Mouse (Mus musculus): Measurements from ENCODE around the gene Esyt2. TPM values are rescaled to one million over a fixed set of nuclear protein-coding genes. Genes with fewer than 3 reads are reported as not detected.

Gene Esyt2
- polyA plus RNA-seq, 1 experiment from 2014 or later: 19.0 TPM

GRCm38 (mm10) chr12:116354694-116355093, 73.7 kb downstream of the Esyt2 start:
- WGBS: 95% methylated on average over 3 of the region's 3 CpGs
- H3K9ac ChIP-seq (replicated peaks): no peak overlapping the region
- H3K36me3 ChIP-seq: peaks cover 27% of the 10 kb centered on the region
- no peak overlapping the region for H3K4me3 ChIP-seq (replicated peaks)
- ATAC-seq (ENCODE audit: insufficient number of reproducible peaks, insufficient read depth, low FRiP score, low TSS enrichment, low read depth): no peak
- no peaks in the 10 kb centered on the region for H3K4me1 ChIP-seq (replicated peaks)
- H3K4me2 ChIP-seq: no peak overlapping the region
- no peaks in the 10 kb centered on the region for H3K27me3 ChIP-seq
- no peak overlapping the region for H3K27ac ChIP-seq
- H3K9me3 ChIP-seq: no peaks in the 10 kb centered on the region

GRCm38 (mm10) chr12:116362091-116362490, 81.1 kb downstream of the Esyt2 start:
- Histone ChIP-seq H3K27me3 (no peaks in the 10 kb centered on the region), H3K4me2 (no peak overlapping the region), H3K36me3 (peaks cover 57% of the 10 kb centered on the region), H3K9ac (replicated peaks) (no peak overlapping the region), H3K4me3 (replicated peaks) (no peak overlapping the region), H3K9me3 (no peaks in the 10 kb centered on the region), H3K27ac (no peak overlapping the region), H3K4me1 (replicated peaks) (no peaks in the 10 kb centered on the region)
- ATAC-seq (ENCODE audit: insufficient number of reproducible peaks, insufficient read depth, low FRiP score, low TSS enrichment, low read depth): no peak

GRCm38 (mm10) chr12:116366900-116367299, 85.9 kb downstream of the Esyt2 start:
- H3K36me3 ChIP-seq: peaks cover 50% of the 10 kb centered on the region
- no peak overlapping the region for H3K4me2 ChIP-seq
- H3K27me3 ChIP-seq: no peaks in the 10 kb centered on the region
- 94% methylated on average over 3 of the region's 3 CpGs for WGBS
- no peak overlapping the region for H3K9ac ChIP-seq (replicated peaks)
- H3K9me3 ChIP-seq: no peaks in the 10 kb centered on the region
- no peak for ATAC-seq (ENCODE audit: insufficient number of reproducible peaks, insufficient read depth, low FRiP score, low TSS enrichment, low read depth)
- H3K4me1 ChIP-seq (replicated peaks): no peaks in the 10 kb centered on the region
- H3K27ac ChIP-seq: no peak overlapping the region
- no peak overlapping the region for H3K4me3 ChIP-seq (replicated peaks)

GRCm38 (mm10) chr12:116367346-116367745, 86.3 kb downstream of the Esyt2 start:
- Histone ChIP-seq H3K27ac (no peak overlapping the region), H3K4me2 (no peak overlapping the region), H3K9me3 (no peaks in the 10 kb centered on the region), H3K27me3 (no peaks in the 10 kb centered on the region), H3K4me3 (replicated peaks) (no peak overlapping the region), H3K4me1 (replicated peaks) (no peaks in the 10 kb centered on the region), H3K9ac (replicated peaks) (no peak overlapping the region), H3K36me3 (peaks cover 50% of the 10 kb centered on the region)
- ATAC-seq (ENCODE audit: insufficient number of reproducible peaks, insufficient read depth, low FRiP score, low TSS enrichment, low read depth): no peak
- 93% methylated on average over 2 of the region's 2 CpGs for WGBS

GRCm38 (mm10) chr12:116368857-116369256, 87.9 kb downstream of the Esyt2 start:
- no peak overlapping the region for H3K4me2 ChIP-seq
- peaks cover 43% of the 10 kb centered on the region for H3K36me3 ChIP-seq
- no peak overlapping the region for H3K27ac ChIP-seq
- no peak overlapping the region for H3K4me3 ChIP-seq (replicated peaks)
- H3K27me3 ChIP-seq: no peaks in the 10 kb centered on the region
- H3K9ac ChIP-seq (replicated peaks): no peak overlapping the region
- H3K4me1 ChIP-seq (replicated peaks): no peaks in the 10 kb centered on the region
- H3K9me3 ChIP-seq: no peaks in the 10 kb centered on the region
- WGBS: 92% methylated on average over 2 of the region's 2 CpGs
- no peak for ATAC-seq (ENCODE audit: insufficient number of reproducible peaks, insufficient read depth, low FRiP score, low TSS enrichment, low read depth)

- H3K9me3 ChIP-seq: no peaks in the 10 kb centered on the region
- H3K27ac ChIP-seq: no peak overlapping the region
- 90% methylated on average over 2 of the region's 2 CpGs for WGBS
- H3K4me2 ChIP-seq: no peak overlapping the region
- H3K4me3 ChIP-seq (replicated peaks): no peak overlapping the region
- no peaks in the 10 kb centered on the region for H3K36me3 ChIP-seq
- H3K27me3 ChIP-seq: no peaks in the 10 kb centered on the region
- no peak for ATAC-seq (ENCODE audit: insufficient number of reproducible peaks, insufficient read depth, low FRiP score, low TSS enrichment, low read depth)
- no peaks in the 10 kb centered on the region for H3K4me1 ChIP-seq (replicated peaks)
- no peak overlapping the region for H3K9ac ChIP-seq (replicated peaks)
Measured at GRCm38 (mm10) chr12:116383101-116383500, 102.1 kb downstream of the Esyt2 start.

GRCm38 (mm10) chr12:116383995-116384394, 103.0 kb downstream of the Esyt2 start:
- no peak overlapping the region for H3K27ac ChIP-seq
- H3K4me3 ChIP-seq (replicated peaks): no peak overlapping the region
- no peaks in the 10 kb centered on the region for H3K36me3 ChIP-seq
- H3K4me2 ChIP-seq: no peak overlapping the region
- no peak overlapping the region for H3K9ac ChIP-seq (replicated peaks)
- H3K27me3 ChIP-seq: no peaks in the 10 kb centered on the region
- ATAC-seq (ENCODE audit: insufficient number of reproducible peaks, insufficient read depth, low FRiP score, low TSS enrichment, low read depth): no peak
- H3K4me1 ChIP-seq (replicated peaks): no peaks in the 10 kb centered on the region
- no peaks in the 10 kb centered on the region for H3K9me3 ChIP-seq

- Histone ChIP-seq H3K9ac (replicated peaks) (no peak overlapping the region), H3K4me1 (replicated peaks) (no peaks in the 10 kb centered on the region), H3K4me2 (no peak overlapping the region), H3K9me3 (no peaks in the 10 kb centered on the region), H3K27ac (no peak overlapping the region), H3K36me3 (no peaks in the 10 kb centered on the region), H3K4me3 (replicated peaks) (no peak overlapping the region), H3K27me3 (no peaks in the 10 kb centered on the region)
- ATAC-seq (ENCODE audit: insufficient number of reproducible peaks, insufficient read depth, low FRiP score, low TSS enrichment, low read depth): no peak
- WGBS: 91% methylated on average over 1 of the region's 1 CpGs
Measured at GRCm38 (mm10) chr12:116386802-116387201, 105.8 kb downstream of the Esyt2 start.

- WGBS: 54% methylated on average over 1 of the region's 1 CpGs
- ATAC-seq (ENCODE audit: insufficient number of reproducible peaks, insufficient read depth, low FRiP score, low TSS enrichment, low read depth): no peak
- Histone ChIP-seq H3K4me3 (replicated peaks) (no peak overlapping the region), H3K4me1 (replicated peaks) (no peaks in the 10 kb centered on the region), H3K36me3 (no peaks in the 10 kb centered on the region), H3K4me2 (no peak overlapping the region), H3K9ac (replicated peaks) (no peak overlapping the region), H3K27ac (no peak overlapping the region), H3K9me3 (no peaks in the 10 kb centered on the region), H3K27me3 (no peaks in the 10 kb centered on the region)
Measured at GRCm38 (mm10) chr12:116389868-116390267, 108.9 kb downstream of the Esyt2 start.

GRCm38 (mm10) chr12:116394327-116394726, 113.3 kb downstream of the Esyt2 start:
- WGBS: 68% methylated on average over 2 of the region's 2 CpGs
- Histone ChIP-seq H3K27me3 (no peaks in the 10 kb centered on the region), H3K9ac (replicated peaks) (no peak overlapping the region), H3K9me3 (0 out of 2 replicates have a peak, but pooled peaks cover 5% of the 10 kb centered on the region), H3K4me2 (no peak overlapping the region), H3K4me1 (replicated peaks) (no peaks in the 10 kb centered on the region), H3K4me3 (replicated peaks) (no peak overlapping the region), H3K36me3 (no peaks in the 10 kb centered on the region), H3K27ac (no peak overlapping the region)
- ATAC-seq (ENCODE audit: insufficient number of reproducible peaks, insufficient read depth, low FRiP score, low TSS enrichment, low read depth): no peak

GRCm38 (mm10) chr12:116395312-116395711, 114.3 kb downstream of the Esyt2 start:
- Histone ChIP-seq H3K27me3 (no peaks in the 10 kb centered on the region), H3K9me3 (peaks cover 14% of the 10 kb centered on the region; the same call in 1 of the 2 replicates), H3K4me3 (replicated peaks) (no peak overlapping the region), H3K9ac (replicated peaks) (no peak overlapping the region), H3K4me1 (replicated peaks) (no peaks in the 10 kb centered on the region), H3K27ac (no peak overlapping the region), H3K36me3 (no peaks in the 10 kb centered on the region), H3K4me2 (no peak overlapping the region)
- no peak for ATAC-seq (ENCODE audit: insufficient number of reproducible peaks, insufficient read depth, low FRiP score, low TSS enrichment, low read depth)
- WGBS: 86% methylated on average over 2 of the region's 2 CpGs

- H3K9ac ChIP-seq (replicated peaks): no peak overlapping the region
- H3K9me3 ChIP-seq: peaks cover 18% of the 10 kb centered on the region
- no peak overlapping the region for H3K4me2 ChIP-seq
- H3K27me3 ChIP-seq: no peaks in the 10 kb centered on the region
- no peak for ATAC-seq (ENCODE audit: insufficient number of reproducible peaks, insufficient read depth, low FRiP score, low TSS enrichment, low read depth)
- 73% methylated on average over 2 of the region's 2 CpGs for WGBS
- no peaks in the 10 kb centered on the region for H3K36me3 ChIP-seq
- no peak overlapping the region for H3K27ac ChIP-seq
- no peak overlapping the region for H3K4me3 ChIP-seq (replicated peaks)
- no peaks in the 10 kb centered on the region for H3K4me1 ChIP-seq (replicated peaks)
Measured at GRCm38 (mm10) chr12:116396072-116396695, 115.2 kb downstream of the Esyt2 start.
